Mouse (Mus musculus) bone marrow, adult 2 months (tissue): ENCODE results near the gene Nhsl1.

Experiments used
- CTCF ChIP-seq: fragments of 200-500 bp; IDR thresholded peaks from 2 replicates; pipeline ENCODE4 v1.5.1; 2011; ENCODE audit warnings: low read length, control low read depth; ENCODE audit not compliant: control insufficient read depth, insufficient read depth
- POLR2A ChIP-seq: fragments of 200-500 bp; IDR thresholded peaks from 2 replicates; pipeline ENCODE4 v1.6.1; 2011; ENCODE audit warnings: low read depth, mild to moderate bottlenecking, control low read depth, low read length, borderline replicate concordance; ENCODE audit not compliant: control insufficient read depth

GRCm38 (mm10) chr10:18315071-18315470, 3.7 kb upstream of the Nhsl1 start:
- TF ChIP-seq CTCF (no peak), POLR2A (no peak)
